Mouse (Mus musculus) CH12.LX (cell line): ENCODE results near the gene Pla2r1. TPM values are rescaled to one million over a fixed set of nuclear protein-coding genes. Genes with fewer than 3 reads are reported as not detected.

Experiments
- DNase-seq: peaks from one replicate; pipeline ENCODE4 v3.0.0-alpha.2; 2013; ENCODE audit errors: extremely low read depth
- H3K27ac ChIP-seq: 2 replicates; pipeline ENCODE4 v1.5.1; 2012; ENCODE audit warnings: low read depth, mild to moderate bottlenecking, control low read depth, moderate library complexity; ENCODE audit not compliant: insufficient read depth
- H3K27me3 ChIP-seq: replicated peaks from 2 replicates; pipeline ENCODE3; 2012; ENCODE audit warnings: inconsistent platforms
- H3K36me3 ChIP-seq, 2 experiments: replicated peaks in 1 of 2; 2 replicates each; pipeline versions ENCODE3 to v1.6.1; 2012; ENCODE audit warnings: inconsistent platforms in 1 of 2, low read length in 1 of 2, mild to moderate bottlenecking in 1 of 2, mixed read lengths in 1 of 2, moderate library complexity in 1 of 2; ENCODE audit not compliant: control insufficient read depth in 1 of 2, insufficient read depth in 1 of 2
- H3K4me1 ChIP-seq, 2 experiments: 2 replicates each; pipeline ENCODE4 v1.6.1; 2012; ENCODE audit warnings: inconsistent platforms in 1 of 2, moderate library complexity in 1 of 2; ENCODE audit not compliant: insufficient read depth in 2 of 2, control insufficient read depth in 1 of 2
- H3K4me2 ChIP-seq: 2 replicates; pipeline ENCODE4 v1.6.1; 2012; ENCODE audit warnings: low read depth, mild to moderate bottlenecking, control low read depth; ENCODE audit not compliant: poor library complexity, insufficient read depth, severe bottlenecking
- H3K4me3 ChIP-seq, 3 experiments: fragments of 150-350 bp in 1 of 3; sonication (generic) in 1 of 3; replicated peaks in 1 of 3; 2 replicates each; pipeline versions ENCODE3 to v1.5.1; 2011 to 2012; ENCODE audit warnings: low read depth in 2 of 3, low read length in 2 of 3, mild to moderate bottlenecking in 2 of 3, moderate library complexity in 2 of 3, control low read depth in 1 of 3, improper control_type of control experiment in 1 of 3, inconsistent platforms in 1 of 3, mixed read lengths in 1 of 3; ENCODE audit not compliant: poor library complexity in 1 of 3
- H3K79me2 ChIP-seq: replicated peaks from 2 replicates; pipeline ENCODE4 v1.6.1; 2012; ENCODE audit warnings: mild to moderate bottlenecking, moderate library complexity; ENCODE audit not compliant: control insufficient read depth, poor library complexity, insufficient read depth, severe bottlenecking; ENCODE audit errors: extremely low read depth
- H3K9ac ChIP-seq: 2 replicates; pipeline ENCODE4 v1.6.1; 2012; ENCODE audit warnings: low read depth, mild to moderate bottlenecking, control low read depth, moderate library complexity; ENCODE audit not compliant: insufficient read depth
- H3K9me3 ChIP-seq: replicated peaks from 2 replicates; pipeline ENCODE3; 2012; ENCODE audit warnings: low read length, inconsistent platforms, mixed read lengths
- BHLHE40 ChIP-seq: IDR thresholded peaks from 2 replicates; pipeline ENCODE4 v1.6.1; 2011; ENCODE audit warnings: mild to moderate bottlenecking, low read depth, low read length, improper control_type of control experiment
- CHD2 ChIP-seq: IDR thresholded peaks from 2 replicates; pipeline ENCODE4 v1.6.1; 2011; ENCODE audit warnings: low read length, improper control_type of control experiment
- CTCF ChIP-seq, 2 experiments: IDR thresholded peaks in 1 of 2; conservative IDR thresholded peaks in 1 of 2; 2 replicates each; pipeline ENCODE4 v1.5.1; 2011 to 2012; ENCODE audit warnings: low read depth in 2 of 2, low read length in 2 of 2, improper control_type of control experiment in 1 of 2, inconsistent platforms in 1 of 2, mild to moderate bottlenecking in 1 of 2, moderate library complexity in 1 of 2
- E2F4 ChIP-seq: IDR thresholded peaks from 2 replicates; pipeline ENCODE4 v1.6.1; 2011; ENCODE audit warnings: low read depth, low read length, improper control_type of control experiment; ENCODE audit not compliant: insufficient replicate concordance
- ELF1 ChIP-seq: IDR thresholded peaks from 2 replicates; pipeline ENCODE4 v1.6.1; 2014; ENCODE audit warnings: low read depth, mild to moderate bottlenecking, inconsistent platforms, low read length, improper control_type of control experiment
- EP300 ChIP-seq: IDR thresholded peaks from 2 replicates; pipeline ENCODE4 v1.6.1; 2011; ENCODE audit warnings: low read length, improper control_type of control experiment
- ETS1 ChIP-seq: conservative IDR thresholded peaks from 2 replicates; pipeline ENCODE4 v1.6.1; 2012; ENCODE audit warnings: low read depth, mild to moderate bottlenecking, inconsistent platforms, low read length, improper control_type of control experiment, moderate library complexity
- HCFC1 ChIP-seq: IDR thresholded peaks from 2 replicates; pipeline ENCODE4 v1.6.1; 2012; ENCODE audit warnings: low read depth, mild to moderate bottlenecking, inconsistent platforms, low read length, improper control_type of control experiment
- IRF4 ChIP-seq: IDR thresholded peaks from 2 replicates; pipeline ENCODE4 v1.6.1; 2014; ENCODE audit warnings: low read depth, mild to moderate bottlenecking, inconsistent platforms, low read length, improper control_type of control experiment
- JUN ChIP-seq: IDR thresholded peaks from 2 replicates; pipeline ENCODE4 v1.6.1; 2011; ENCODE audit warnings: low read depth, mild to moderate bottlenecking, low read length, improper control_type of control experiment, moderate library complexity; ENCODE audit not compliant: insufficient read depth
- JUND ChIP-seq: conservative IDR thresholded peaks from 2 replicates; pipeline ENCODE4 v1.6.1; 2011; ENCODE audit warnings: low read depth, low read length, improper control_type of control experiment
- KAT2A ChIP-seq: IDR thresholded peaks from 2 replicates; pipeline ENCODE4 v1.6.1; 2012; ENCODE audit warnings: low read length, improper control_type of control experiment, inconsistent platforms; ENCODE audit not compliant: insufficient replicate concordance
- MAFK ChIP-seq: IDR thresholded peaks from 2 replicates; pipeline ENCODE4 v1.6.1; 2011; ENCODE audit warnings: low read length, improper control_type of control experiment; ENCODE audit not compliant: insufficient replicate concordance
- MAX ChIP-seq: IDR thresholded peaks from 2 replicates; pipeline ENCODE4 v1.6.1; 2011; ENCODE audit warnings: low read length, improper control_type of control experiment
- MAZ ChIP-seq: IDR thresholded peaks from 2 replicates; pipeline ENCODE4 v1.6.1; 2012; ENCODE audit warnings: low read depth, mild to moderate bottlenecking, inconsistent platforms, low read length, improper control_type of control experiment, moderate library complexity
- MEF2A ChIP-seq: IDR thresholded peaks from 2 replicates; pipeline ENCODE4 v1.6.1; 2014; ENCODE audit warnings: low read depth, mild to moderate bottlenecking, inconsistent platforms, low read length, improper control_type of control experiment, borderline replicate concordance
- MXI1 ChIP-seq: IDR thresholded peaks from 2 replicates; pipeline ENCODE4 v1.6.1; 2011; ENCODE audit warnings: mild to moderate bottlenecking, low read depth, low read length, improper control_type of control experiment
- MYC ChIP-seq: IDR thresholded peaks from 2 replicates; pipeline ENCODE4 v1.6.1; 2011; ENCODE audit warnings: low read depth, mild to moderate bottlenecking, improper control_type of control experiment, low read length
- NELFE ChIP-seq: IDR thresholded peaks from 2 replicates; pipeline ENCODE4 v1.6.1; 2011; ENCODE audit warnings: low read depth, low read length, improper control_type of control experiment
- NRF1 ChIP-seq: IDR thresholded peaks from 2 replicates; pipeline ENCODE4 v1.6.1; 2014; ENCODE audit warnings: low read depth, mild to moderate bottlenecking, inconsistent platforms, low read length, improper control_type of control experiment, moderate library complexity
- PAX5 ChIP-seq: IDR thresholded peaks from 2 replicates; pipeline ENCODE4 v1.6.1; 2012; ENCODE audit warnings: low read length, inconsistent platforms, mixed read lengths
- POLR2A ChIP-seq: IDR thresholded peaks from 2 replicates; pipeline ENCODE4 v1.6.1; 2011; ENCODE audit warnings: low read depth, mild to moderate bottlenecking, improper control_type of control experiment, low read length
- POLR2AphosphoS2 ChIP-seq: IDR thresholded peaks from 2 replicates; pipeline ENCODE4 v1.6.1; 2011; ENCODE audit warnings: low read depth, low read length, improper control_type of control experiment
- RAD21 ChIP-seq: IDR thresholded peaks from 2 replicates; pipeline ENCODE4 v1.6.1; 2011; ENCODE audit warnings: low read depth, mild to moderate bottlenecking, low read length, improper control_type of control experiment, moderate library complexity
- SIN3A ChIP-seq: IDR thresholded peaks from 2 replicates; pipeline ENCODE4 v1.6.1; 2012; ENCODE audit warnings: low read length, improper control_type of control experiment, inconsistent platforms
- SMC3 ChIP-seq: IDR thresholded peaks from 2 replicates; pipeline ENCODE4 v1.6.1; 2011; ENCODE audit warnings: low read depth, low read length, improper control_type of control experiment
- TBP ChIP-seq: conservative IDR thresholded peaks from 2 replicates; pipeline ENCODE4 v1.6.1; 2011; ENCODE audit warnings: low read depth, low read length, improper control_type of control experiment
- TCF12 ChIP-seq: IDR thresholded peaks from 2 replicates; pipeline ENCODE4 v1.6.1; 2014; ENCODE audit warnings: low read depth, mild to moderate bottlenecking, inconsistent platforms, low read length, improper control_type of control experiment
- UBTF ChIP-seq: IDR thresholded peaks from 2 replicates; pipeline ENCODE4 v1.6.1; 2012; ENCODE audit warnings: low read depth, mild to moderate bottlenecking, inconsistent platforms, low read length, improper control_type of control experiment, moderate library complexity
- USF1 ChIP-seq: IDR thresholded peaks from 2 replicates; pipeline ENCODE4 v1.6.1; 2014; ENCODE audit warnings: low read depth, mild to moderate bottlenecking, inconsistent platforms, low read length, improper control_type of control experiment
- USF2 ChIP-seq: conservative IDR thresholded peaks from 2 replicates; pipeline ENCODE4 v1.6.1; 2011; ENCODE audit warnings: low read depth, low read length, improper control_type of control experiment
- ZC3H11A ChIP-seq: IDR thresholded peaks from 2 replicates; pipeline ENCODE4 v1.6.1; 2012; ENCODE audit warnings: low read depth, mild to moderate bottlenecking, inconsistent platforms, low read length, improper control_type of control experiment
- ZKSCAN1 ChIP-seq: IDR thresholded peaks from 2 replicates; pipeline ENCODE4 v1.6.1; 2012; ENCODE audit warnings: low read depth, inconsistent platforms, low read length, improper control_type of control experiment, borderline replicate concordance
- ZMIZ1 ChIP-seq: IDR thresholded peaks from 2 replicates; pipeline ENCODE4 v1.6.1; 2012; ENCODE audit warnings: low read depth, mild to moderate bottlenecking, inconsistent platforms, low read length, improper control_type of control experiment
- dilution Hi-C: fragments of 300-500 bp; cut with MboI; formaldehyde crosslinking; loops from 2 replicates; pipeline ENCODE4 v1.14.3; 2020; ENCODE audit warnings: low sequenced_read_pairs; ENCODE audit not compliant: extremely low pct_unique_long_range_greater_than_20kb, extremely low pct_ligation_motif_present
- in situ Hi-C: fragments of 300-500 bp; cut with MboI; formaldehyde crosslinking; loops from 3 replicates; pipeline ENCODE4 v1.14.3; 2019; ENCODE audit warnings: low sequenced_read_pairs, low pct_ligation_motif_present, low pct_unique_long_range_greater_than_20kb, mixed read lengths
- polyA plus RNA-seq: library from polyadenylated mRNA; unstranded; fragments of >175 nt; gene quantifications from 2 replicates; pipeline ENCODE4 v1.2.1, GENCODE M21; 2012; ENCODE audit warnings: low read depth; ENCODE audit not compliant: insufficient read length
- total RNA-seq, 2 experiments: library from RNA; depleted of rRNA; stranded (reverse); fragments of 300-350 nt in 1 of 2; fragments of >200 nt in 1 of 2; gene quantifications; 2 replicates each; pipeline ENCODE4 v1.2.3; 2012 to 2014

Pla2r1 gene
- total and polyA plus RNA-seq, 3 experiments: not detected

DNA sequence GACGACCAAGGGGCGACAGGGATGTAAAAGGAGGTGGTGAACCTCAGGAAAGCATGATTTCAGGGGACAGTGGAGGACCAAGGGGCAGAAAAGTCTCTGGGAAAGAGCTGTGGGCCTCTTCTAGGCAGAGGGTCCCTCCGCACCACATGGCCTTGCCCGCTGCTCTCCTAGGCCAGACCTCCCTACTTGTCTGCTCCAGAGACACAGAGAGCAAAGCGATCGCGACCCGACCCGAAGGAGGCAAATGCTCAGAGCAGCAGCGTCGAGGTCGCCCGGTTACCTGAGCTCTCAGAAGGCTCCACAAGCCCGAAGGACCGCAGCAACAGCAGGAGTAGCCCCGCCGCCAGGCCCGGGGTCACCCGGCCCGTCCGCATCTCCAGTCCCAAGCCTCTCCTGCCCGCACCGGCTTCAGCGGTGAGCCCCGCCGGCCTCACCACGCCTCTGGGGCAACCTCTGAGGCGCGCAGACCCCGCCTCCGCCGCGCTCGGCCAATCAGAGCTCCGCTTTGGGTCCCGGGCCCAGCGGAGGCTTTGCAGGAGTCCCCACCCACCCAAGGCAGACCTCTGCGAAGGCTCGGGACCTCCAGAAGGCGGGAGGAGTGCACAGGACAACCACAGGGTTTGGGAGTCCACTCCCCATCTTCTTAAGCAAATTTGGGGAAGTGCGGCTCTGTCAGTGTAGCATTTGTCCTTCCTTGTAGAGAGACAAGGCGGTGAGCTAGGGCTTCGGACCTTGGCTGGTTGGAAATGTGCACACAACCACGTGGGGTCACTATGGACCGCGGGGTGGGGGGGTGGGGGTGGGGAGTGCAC lies 170.0 kb downstream of the Pla2r1 start, which contains the start of gene Ly75:
Ly75 (minus strand) TSS at position 446 of the 812 bp plus-strand sequence.
- H3K9me3 ChIP-seq: no peaks in the 10 kb centered on the region
- H3K79me2 ChIP-seq: peaks cover 5% of the 10 kb centered on the region; the same call in 1 of the 2 replicates
- H3K4me2 ChIP-seq: peak within 1 kb of the TSS; percentile 77
- TF ChIP-seq PAX5: no peak
- no peak for TF ChIP-seq ELF1
- TF ChIP-seq MXI1: peak; percentile 86
- no peak; the same call in 1 of the 2 replicates for TF ChIP-seq SIN3A
- no peak for TF ChIP-seq POLR2AphosphoS2
- TF ChIP-seq CTCF (conservative IDR thresholded peaks at IDR 0.05 in 1 of 2, IDR thresholded peaks at IDR 0.05 in 1 of 2; ENCODE audit: low read depth in 2 of 2, low read length in 2 of 2): peak in 1 of 2 experiments; percentile 23; a peak in 2 of 4 replicates
- TF ChIP-seq EP300: no peak
- no peak for TF ChIP-seq KAT2A
- TF ChIP-seq ZC3H11A: no peak
- TF ChIP-seq E2F4: peak; percentile 65; the same call in 1 of the 2 replicates
- no peak for TF ChIP-seq SMC3
- TF ChIP-seq ZMIZ1: no peak
- peak; percentile 62 for TF ChIP-seq NELFE
- no peak for TF ChIP-seq BHLHE40
- TF ChIP-seq RAD21: no peak; the same call in 1 of the 2 replicates
- TF ChIP-seq USF2: no peak
- peak; percentile 51; the same call in 1 of the 2 replicates for TF ChIP-seq TCF12
- 0 out of 2 replicates have a peak, but pooled peaks have one; percentile 12 for TF ChIP-seq NRF1
- TF ChIP-seq JUN: no peak
- no peak for TF ChIP-seq MYC
- no peak for TF ChIP-seq ZKSCAN1
- TF ChIP-seq ETS1: no peak
- no peak for TF ChIP-seq MAFK
- TF ChIP-seq HCFC1: no peak; the same call in 1 of the 2 replicates
- TF ChIP-seq JUND: no peak
- TF ChIP-seq MAZ: 0 out of 2 replicates have a peak, but pooled peaks have one; percentile 35
- 0 out of 2 replicates have a peak, but pooled peaks have one; percentile 7 for TF ChIP-seq MEF2A
- TF ChIP-seq UBTF: no peak
- peak; percentile 73 for TF ChIP-seq POLR2A
- TF ChIP-seq IRF4: no peak
- TF ChIP-seq MAX: peak; percentile 78
- TF ChIP-seq CHD2: 0 out of 2 replicates have a peak, but pooled peaks have one; percentile 32
- peak; percentile 61; the same call in 1 of the 2 replicates for TF ChIP-seq TBP
- peak; percentile 14; the same call in 1 of the 2 replicates for TF ChIP-seq USF1
- TF ChIP-seq, all 38 proteins: peak for 13
- peak; percentile 84 for DNase-seq
- Histone ChIP-seq H3K9ac (peak within 1 kb of the TSS; percentile 46), H3K36me3 (peaks cover 0 to 12% of the 10 kb centered on the region in 2 experiments), H3K4me1 (peaks cover 14 to 16% of the 10 kb centered on the region in 2 experiments), H3K4me3 (peak within 1 kb of the TSS; percentile 65 to 90 (median 73)), H3K27ac (peak within 1 kb of the TSS; percentile 30; the same call in 1 of the 2 replicates), H3K27me3 (peaks cover 3% of the 10 kb centered on the region)
- dilution Hi-C loops (no loop called here), in situ Hi-C loops (no loop called here)
